ENCODE assay signal across 23 mouse cellular contexts in the genomic region with DNA sequence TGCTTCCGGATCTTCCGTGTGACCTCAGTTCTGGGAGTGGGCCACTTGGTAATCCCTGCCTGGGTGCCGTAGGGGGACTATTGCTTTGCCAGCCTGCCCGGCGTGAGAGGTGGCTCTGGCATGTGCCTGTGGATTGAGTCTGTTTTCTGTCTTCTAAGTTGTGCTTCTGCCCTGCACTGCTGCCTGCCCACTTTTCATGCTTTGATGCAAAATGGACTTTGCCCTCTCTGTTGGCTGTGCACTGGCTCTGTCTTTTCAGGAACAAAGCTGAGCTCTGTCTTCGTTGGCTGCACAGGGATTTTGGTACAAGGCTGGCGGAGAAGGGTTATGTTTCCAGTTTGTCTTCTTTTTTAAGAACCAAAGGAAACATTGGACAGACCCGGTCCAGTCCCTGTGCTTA. TPM values are rescaled to one million over a fixed set of nuclear protein-coding genes. Genes with fewer than 3 reads are reported as not detected.
DNase-seq lines count a peak whose midpoint lies in the region; ATAC-seq and TF ChIP-seq lines count a peak whose summit lies in the region.
"Had no signal": no experiment of that assay in that cellular context is flagged by ENCODE, and none has a peak within 500 bp of the region (broad histone marks: within the 10 kb centered on the region; RNA-seq: fewer than 3 reads in every experiment).

No protein-coding gene starts in this region.

- TF ChIP-seq CTCF in stomach, postnatal 0 days (IDR thresholded peaks at IDR 0.05; ENCODE audit: low read depth) = no peak

- DNase-seq in liver, embryonic 13.5 days = no peak
- DNase-seq in kidney, postnatal 36 days = peak; percentile 67 to 68
- DNase-seq in stomach, postnatal 0 days (ENCODE audit: low spot score) = peak; percentile 42
- no peak for DNase-seq in urinary bladder, postnatal 25 days (ENCODE audit: low spot score)
- no peak for DNase-seq in cerebellum, postnatal 25 days
- DNase-seq in urinary bladder, postnatal 36 days (ENCODE audit: low spot score in 2 of 2) = no peak
- DNase-seq: adrenal gland, postnatal 36 days; cerebellum, adult 11-12 months; cerebellum, postnatal 14 days; heart, adult 18-20 months; left cerebral cortex, postnatal 4 days; midbrain, embryonic 14.5 days; thymus, adult 2 months had no signal

- 0 out of 2 replicates have a peak, but pooled peaks have one; percentile 18 for ATAC-seq in liver, embryonic 13.5 days (ENCODE audit: low read depth)
- no peak for ATAC-seq in liver, embryonic 12.5 days
- peak; percentile 32; the same call in 1 of the 2 replicates for ATAC-seq in kidney, embryonic 14.5 days (ENCODE audit: low FRiP score, low TSS enrichment)
- ATAC-seq in stomach, postnatal 0 days (ENCODE audit: low FRiP score, low TSS enrichment) = peak; percentile 65
- ATAC-seq: CD4-positive, CD25-positive, alpha-beta regulatory T cell, adult 4 months; lung, postnatal 0 days; Patski had no signal

- WGBS in liver, embryonic 13.5 days (ENCODE audit: insufficient replicate concordance) = 76% methylated on average over 8 of the region's 8 CpGs
- WGBS in liver, embryonic 12.5 days (ENCODE audit: insufficient replicate concordance) = 77% methylated on average over 8 of the region's 8 CpGs
- WGBS in kidney, embryonic 14.5 days = 76% methylated on average over 8 of the region's 8 CpGs
- WGBS in stomach, postnatal 0 days = 81% methylated on average over 8 of the region's 8 CpGs

- H3K4me1 ChIP-seq in liver, embryonic 13.5 days (replicated peaks) = 0 out of 2 replicates have a peak, but pooled peaks cover 3% of the 10 kb centered on the region
- H3K4me1 ChIP-seq in liver, embryonic 12.5 days = no peaks in the 10 kb centered on the region
- 0 out of 2 replicates have a peak, but pooled peaks cover 5% of the 10 kb centered on the region for H3K4me1 ChIP-seq in kidney, embryonic 14.5 days (ENCODE audit: control insufficient read depth, insufficient read depth, low read length)
- no peaks in the 10 kb centered on the region for H3K4me1 ChIP-seq in stomach, postnatal 0 days (replicated peaks; ENCODE audit: control insufficient read depth, insufficient read depth)
- H3K4me1 ChIP-seq: embryonic facial prominence, embryonic 10.5 days; neural tube, embryonic 15.5 days had no signal

- H3K36me3 ChIP-seq in liver, embryonic 13.5 days = no peaks in the 10 kb centered on the region; the same call in 1 of the 2 replicates
- no peaks in the 10 kb centered on the region for H3K36me3 ChIP-seq in liver, embryonic 12.5 days
- peaks cover 5% of the 10 kb centered on the region; the same call in 1 of the 2 replicates for H3K36me3 ChIP-seq in kidney, embryonic 14.5 days (ENCODE audit: control insufficient read depth, insufficient read depth, low read length)
- peaks cover 12% of the 10 kb centered on the region for H3K36me3 ChIP-seq in stomach, postnatal 0 days (ENCODE audit: control insufficient read depth, insufficient read depth, low read length)
- H3K36me3 ChIP-seq: embryonic facial prominence, embryonic 10.5 days; neural tube, embryonic 15.5 days had no signal

- no peak for TF ChIP-seq EP300 in stomach, postnatal 0 days (optimal IDR thresholded peaks at IDR 0.05)

- H3K27ac ChIP-seq in liver, embryonic 13.5 days = no peak overlapping the region
- H3K27ac ChIP-seq in liver, embryonic 12.5 days = no peak overlapping the region
- no peak overlapping the region for H3K27ac ChIP-seq in kidney, embryonic 14.5 days (ENCODE audit: low read depth, low read length)
- no peak overlapping the region for H3K27ac ChIP-seq in stomach, postnatal 0 days (replicated peaks)
- H3K27ac ChIP-seq: embryonic facial prominence, embryonic 10.5 days; left cerebral cortex, adult 2 months; liver, embryonic 14.5 days; neural tube, embryonic 15.5 days had no signal

- H3K9ac ChIP-seq in liver, embryonic 13.5 days = no peak overlapping the region
- no peak overlapping the region for H3K9ac ChIP-seq in liver, embryonic 12.5 days
- no peak overlapping the region for H3K9ac ChIP-seq in kidney, embryonic 14.5 days (ENCODE audit: low read depth, low read length)
- H3K9ac ChIP-seq in stomach, postnatal 0 days (ENCODE audit: low read length) = no peak overlapping the region
- H3K9ac ChIP-seq: heart, embryonic 15.5 days; liver, embryonic 14.5 days; neural tube, embryonic 15.5 days had no signal

- H3K9me3 ChIP-seq in liver, embryonic 13.5 days (replicated peaks) = no peaks in the 10 kb centered on the region
- no peaks in the 10 kb centered on the region for H3K9me3 ChIP-seq in liver, embryonic 12.5 days (replicated peaks)
- H3K9me3 ChIP-seq in kidney, embryonic 14.5 days (ENCODE audit: control insufficient read depth, low read length) = no peaks in the 10 kb centered on the region
- H3K9me3 ChIP-seq in stomach, postnatal 0 days (ENCODE audit: control insufficient read depth, low read length) = no peaks in the 10 kb centered on the region
- H3K9me3 ChIP-seq: embryonic facial prominence, embryonic 10.5 days; heart, embryonic 15.5 days; neural tube, embryonic 15.5 days had no signal

- H3K27me3 ChIP-seq in liver, embryonic 13.5 days = no peaks in the 10 kb centered on the region
- no peaks in the 10 kb centered on the region for H3K27me3 ChIP-seq in liver, embryonic 12.5 days (replicated peaks)
- H3K27me3 ChIP-seq in kidney, embryonic 14.5 days (ENCODE audit: control insufficient read depth, insufficient read depth, low read length) = no peaks in the 10 kb centered on the region
- no peaks in the 10 kb centered on the region for H3K27me3 ChIP-seq in stomach, postnatal 0 days (ENCODE audit: control insufficient read depth, insufficient read depth, low read length)
- H3K27me3 ChIP-seq: heart, embryonic 15.5 days; neural tube, embryonic 15.5 days; Patski had no signal

- H3K4me2 ChIP-seq in liver, embryonic 13.5 days = no peak overlapping the region
- H3K4me2 ChIP-seq in liver, embryonic 12.5 days = no peak overlapping the region
- no peak overlapping the region for H3K4me2 ChIP-seq in kidney, embryonic 14.5 days (replicated peaks; ENCODE audit: low read depth, low read length)
- H3K4me2 ChIP-seq in stomach, postnatal 0 days (replicated peaks; ENCODE audit: low read depth) = no peak overlapping the region
- H3K4me2 ChIP-seq: heart, embryonic 15.5 days; neural tube, embryonic 15.5 days had no signal

- no peak overlapping the region for H3K4me3 ChIP-seq in liver, embryonic 13.5 days (replicated peaks)
- H3K4me3 ChIP-seq in liver, embryonic 12.5 days = no peak overlapping the region
- no peak overlapping the region for H3K4me3 ChIP-seq in kidney, embryonic 14.5 days (ENCODE audit: low read length)
- H3K4me3 ChIP-seq in stomach, postnatal 0 days (ENCODE audit: low read depth, low read length) = no peak overlapping the region
- H3K4me3 ChIP-seq: embryonic facial prominence, embryonic 10.5 days; heart, embryonic 15.5 days; left cerebral cortex, adult 2 months; neural tube, embryonic 15.5 days had no signal

RNA-seq across cellular contexts. Expression of a gene that starts 43.1 kb away (rescaled TPM):
- 1.4 and 1.6 TPM in 2 replicates for polyA plus RNA-seq in liver, embryonic 13.5 days (2015; fragmentation: Nextera tagmentation; extraction: Ambion mirVana)
- polyA plus RNA-seq in liver, embryonic 12.5 days (2016; fragmentation: Nextera tagmentation; extraction: Ambion mirVana) = 2.2 TPM in 2 replicates
- polyA plus RNA-seq in kidney, embryonic 14.5 days (2014; fragmentation: Nextera tagmentation; extraction: Ambion mirVana) = 4.3 and 6.6 TPM in 2 replicates
- polyA plus RNA-seq in stomach, postnatal 0 days (2015; fragmentation: Nextera tagmentation; extraction: Ambion mirVana) = 1.4 and 1.5 TPM in 2 replicates

RNA-seq across cellular contexts. Expression of a gene that starts 43.1 kb away (rescaled TPM):
- 106 and 111 TPM in 2 replicates for polyA plus RNA-seq in liver, embryonic 13.5 days (2015; fragmentation: Nextera tagmentation; extraction: Ambion mirVana)
- 97.7 and 101 TPM in 2 replicates for polyA plus RNA-seq in liver, embryonic 12.5 days (2016; fragmentation: Nextera tagmentation; extraction: Ambion mirVana)
- 180 and 218 TPM in 2 replicates for polyA plus RNA-seq in kidney, embryonic 14.5 days (2014; fragmentation: Nextera tagmentation; extraction: Ambion mirVana)
- polyA plus RNA-seq in stomach, postnatal 0 days (2015; fragmentation: Nextera tagmentation; extraction: Ambion mirVana) = 128 and 141 TPM in 2 replicates

Comparison
In these comparisons a context has a peak if more than half of its experiments do, and no peak if none do; other contexts are left out.
1. DNase-seq: peak in kidney, postnatal 36 days (2 of 2) and stomach, postnatal 0 days (single experiment); none in liver, embryonic 13.5 days (single experiment), urinary bladder, postnatal 25 days (single experiment), cerebellum, postnatal 25 days (0 of 2) and urinary bladder, postnatal 36 days (0 of 2).